Mouse (Mus musculus): ENCODE measurements around the gene Zbtb9. TPM values are rescaled to one million over a fixed set of nuclear protein-coding genes. Genes with fewer than 3 reads are reported as not detected.

Gene Zbtb9
- polyA plus RNA-seq, 1 experiment = 3.0 TPM

DNA sequence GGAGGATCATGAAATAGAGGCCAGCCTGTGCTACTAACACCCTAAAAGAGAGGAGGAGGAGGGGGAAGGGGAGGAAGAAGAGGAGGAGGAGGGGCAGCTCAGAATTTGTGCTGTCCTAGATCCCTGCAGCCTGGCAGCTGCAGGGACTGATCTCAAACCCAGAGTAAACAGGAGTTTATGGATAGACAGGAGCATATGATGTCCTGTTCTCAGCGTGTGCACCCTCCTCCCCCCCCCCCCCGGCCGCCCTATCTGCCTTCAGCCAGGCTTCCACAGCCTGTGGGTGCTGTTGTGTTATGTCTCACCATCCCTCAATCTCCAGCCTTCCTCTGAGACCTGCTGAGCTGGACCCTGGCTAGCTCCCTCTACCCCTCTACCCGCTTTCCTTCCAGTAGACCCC, 55.9 kb downstream of the Zbtb9 start, which contains the start of gene Bak1:
TSS of gene Bak1 (minus strand) at position 101 of the 400 bp plus-strand sequence.
- Histone ChIP-seq H3K4me3 (ENCODE audit: insufficient read depth, low read depth, low read length) (peak within 1 kb of the TSS; percentile 92), H3K4me1 (ENCODE audit: control insufficient read depth, insufficient read depth, insufficient read length, low read length) (no peaks in the 10 kb centered on the region), H3K27ac (replicated peaks; ENCODE audit: low read depth, low read length) (peak within 1 kb of the TSS; percentile 91)

GRCm38 (mm10) chr17:27029431-27029830, 56.5 kb downstream of the Zbtb9 start:
- Histone ChIP-seq H3K4me3 (ENCODE audit: insufficient read depth, low read depth, low read length) (no peak overlapping the region), H3K27ac (replicated peaks; ENCODE audit: low read depth, low read length) (no peak overlapping the region), H3K4me1 (ENCODE audit: control insufficient read depth, insufficient read depth, insufficient read length, low read length) (no peaks in the 10 kb centered on the region)

- Histone ChIP-seq H3K4me3 (ENCODE audit: insufficient read depth, low read depth, low read length) (no peak overlapping the region), H3K4me1 (ENCODE audit: control insufficient read depth, insufficient read depth, insufficient read length, low read length) (no peaks in the 10 kb centered on the region), H3K27ac (replicated peaks; ENCODE audit: low read depth, low read length) (no peak overlapping the region)
These were observed 57.9 kb downstream of the Zbtb9 start for GRCm38 (mm10) chr17:27030896-27031295.

DNA sequence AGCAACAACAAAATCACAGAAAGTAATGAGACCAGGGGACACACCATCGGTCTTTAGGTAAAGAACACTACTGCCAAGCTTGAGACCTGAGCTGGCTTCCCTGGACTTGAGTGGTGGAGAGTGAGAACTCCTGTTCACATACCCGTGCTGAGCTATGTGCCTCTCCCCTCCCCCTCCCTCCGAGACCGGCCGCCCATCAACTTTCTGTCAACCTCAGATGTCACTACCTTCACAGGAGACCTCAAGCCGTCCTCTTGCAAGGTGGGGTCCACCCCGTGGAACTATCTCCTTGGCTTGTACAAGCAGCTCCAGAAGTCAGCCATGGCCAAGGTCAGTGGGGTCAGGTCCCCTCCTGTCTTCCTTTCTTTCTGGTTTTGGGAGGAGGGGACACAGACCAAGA, 59.4 kb downstream of the Zbtb9 start:
- H3K4me3 ChIP-seq (ENCODE audit: insufficient read depth, low read depth, low read length) = no peak overlapping the region
- no peak overlapping the region for H3K27ac ChIP-seq (replicated peaks; ENCODE audit: low read depth, low read length)
- no peaks in the 10 kb centered on the region for H3K4me1 ChIP-seq (ENCODE audit: control insufficient read depth, insufficient read depth, insufficient read length, low read length)

DNA sequence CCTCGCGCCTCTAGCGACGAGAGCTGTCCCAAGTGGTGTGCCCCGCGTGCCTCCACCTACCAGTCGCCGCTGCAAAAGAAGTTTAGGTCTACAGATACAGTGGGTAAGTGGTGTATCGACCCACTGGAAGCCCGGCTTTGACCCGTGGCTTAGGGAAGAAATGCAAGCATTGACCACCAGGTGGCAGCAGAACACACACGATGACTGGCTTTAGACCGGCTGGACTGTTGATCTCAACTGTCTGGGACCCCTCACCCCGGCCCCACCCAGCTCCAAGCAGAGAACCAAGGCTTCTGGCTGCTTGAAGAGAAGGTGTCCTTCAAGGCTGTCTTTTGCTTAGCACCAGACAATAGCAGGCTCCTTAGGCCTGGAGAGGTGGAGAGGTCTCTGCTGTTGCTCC, 59.9 kb downstream of the Zbtb9 start:
- peak overlapping the region; percentile 19; the same call in 1 of the 2 replicates for H3K4me3 ChIP-seq (ENCODE audit: insufficient read depth, low read depth, low read length)
- H3K27ac ChIP-seq (replicated peaks; ENCODE audit: low read depth, low read length) = no peak overlapping the region

DNA sequence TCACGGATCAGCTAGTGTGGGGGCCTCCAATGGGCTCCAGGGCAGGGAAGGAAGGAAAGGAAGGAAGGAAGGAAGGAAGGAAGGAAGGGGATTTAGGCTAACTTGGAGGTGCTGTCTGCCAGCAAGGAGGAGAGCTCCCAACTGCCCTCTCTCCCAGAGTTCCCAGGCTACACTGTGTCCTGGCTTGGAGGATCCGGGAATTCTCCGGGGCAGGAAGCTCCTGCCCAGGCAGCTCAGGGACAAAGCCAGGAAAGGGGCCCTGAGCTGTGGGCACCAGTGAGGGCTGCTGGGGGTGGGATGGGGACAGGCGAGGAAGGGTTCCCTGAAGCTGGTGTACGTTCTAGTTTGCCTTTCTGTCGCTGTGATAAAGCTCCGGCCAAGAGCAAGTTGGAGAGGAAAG, 63.5 kb downstream of the Zbtb9 start:
- peak overlapping the region; percentile 19 for H3K27ac ChIP-seq (replicated peaks; ENCODE audit: low read depth, low read length)
- H3K4me1 ChIP-seq (ENCODE audit: control insufficient read depth, insufficient read depth, insufficient read length, low read length) = no peaks in the 10 kb centered on the region
- no peak overlapping the region for H3K4me3 ChIP-seq (ENCODE audit: insufficient read depth, low read depth, low read length)

More for the DNA sequence above, 59.9 kb downstream of the Zbtb9 start:
- no peaks in the 10 kb centered on the region for H3K4me1 ChIP-seq (ENCODE audit: control insufficient read depth, insufficient read depth, insufficient read length, low read length)

- no peak overlapping the region for H3K4me3 ChIP-seq (ENCODE audit: insufficient read depth, low read depth, low read length)
- no peaks in the 10 kb centered on the region for H3K4me1 ChIP-seq (ENCODE audit: control insufficient read depth, insufficient read depth, insufficient read length, low read length)
- H3K27ac ChIP-seq (replicated peaks; ENCODE audit: low read depth, low read length) = no peak overlapping the region
These were observed 65.5 kb downstream of the Zbtb9 start for GRCm38 (mm10) chr17:27038335-27039050.

GRCm38 (mm10) chr17:27039432-27040102, 66.6 kb downstream of the Zbtb9 start:
- H3K4me3 ChIP-seq (ENCODE audit: insufficient read depth, low read depth, low read length) = no peak overlapping the region
- no peak overlapping the region for H3K27ac ChIP-seq (replicated peaks; ENCODE audit: low read depth, low read length)
- H3K4me1 ChIP-seq (ENCODE audit: control insufficient read depth, insufficient read depth, insufficient read length, low read length) = no peaks in the 10 kb centered on the region

DNA sequence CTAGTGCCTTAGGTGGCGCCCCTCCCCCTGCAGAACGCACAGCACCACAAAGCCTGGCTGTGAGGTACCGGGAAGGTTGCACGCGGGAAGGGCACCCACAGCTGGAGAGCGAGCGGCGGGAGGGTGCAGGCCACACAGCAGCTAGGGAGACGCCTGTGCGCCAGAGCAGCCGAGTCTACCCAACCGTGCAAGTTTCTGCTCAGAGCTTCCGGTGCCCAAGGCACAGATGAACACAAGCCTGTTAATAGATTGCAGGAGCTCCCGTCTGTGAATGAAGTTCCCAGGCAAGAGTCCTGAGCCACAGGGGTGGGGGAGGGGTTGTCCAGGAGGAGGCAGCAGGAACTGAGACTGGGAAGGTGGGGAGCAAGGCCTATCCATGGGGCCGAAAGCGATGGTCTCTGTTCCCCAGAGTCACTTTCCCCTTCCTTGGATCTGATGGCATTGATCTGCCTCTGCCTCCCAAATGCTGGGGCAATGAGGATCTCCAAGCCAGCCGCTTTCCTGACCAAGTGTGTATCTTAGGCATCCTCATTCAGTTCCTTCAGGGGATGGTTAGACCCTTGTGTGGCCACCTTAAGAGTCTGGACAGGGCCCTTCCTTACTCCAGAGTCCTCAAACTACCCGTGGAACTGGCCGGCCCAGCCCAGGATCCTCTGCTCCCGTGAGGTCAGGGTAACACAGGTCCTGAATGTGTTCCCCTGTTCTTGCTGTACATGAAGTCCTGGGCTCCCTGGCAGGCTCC, 67.5 kb downstream of the Zbtb9 start:
- Histone ChIP-seq H3K4me1 (ENCODE audit: control insufficient read depth, insufficient read depth, insufficient read length, low read length) (no peaks in the 10 kb centered on the region), H3K27ac (replicated peaks; ENCODE audit: low read depth, low read length) (no peak overlapping the region)

DNA sequence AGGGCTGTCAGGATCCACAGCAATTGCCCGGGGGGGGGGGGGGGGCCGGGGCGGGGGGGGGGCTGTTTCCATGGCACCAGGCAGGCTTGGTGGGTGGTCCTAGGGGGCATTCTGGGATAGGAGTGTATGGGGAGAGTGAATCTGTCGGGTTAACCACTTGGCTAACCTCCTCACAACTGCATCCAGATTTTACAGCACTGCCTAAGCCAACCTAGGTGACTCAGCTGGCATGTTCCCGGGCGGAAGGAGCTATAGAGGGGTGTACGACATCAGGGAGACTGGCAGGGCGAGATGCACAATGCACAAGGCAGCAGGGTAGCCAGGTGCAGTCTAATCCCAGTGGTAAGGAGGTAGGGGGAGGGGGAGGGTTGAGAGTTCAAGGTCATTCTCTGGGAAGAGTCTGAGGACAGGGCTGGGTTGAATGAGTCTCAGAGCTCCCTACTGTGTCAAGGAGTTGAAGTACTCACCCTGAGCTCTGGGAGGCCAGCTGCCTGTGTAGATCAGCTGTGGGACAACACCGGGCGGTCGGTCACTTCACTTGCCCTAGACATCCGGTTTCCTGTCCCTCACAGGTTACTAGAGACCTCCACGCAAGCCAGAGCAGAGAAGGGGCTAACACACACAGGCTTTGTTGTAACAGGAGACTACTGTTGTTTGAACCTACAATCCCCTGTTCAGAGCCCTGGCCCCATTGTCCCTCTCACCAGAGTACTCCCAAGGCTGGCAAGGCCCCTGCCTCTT, 68.2 kb downstream of the Zbtb9 start:
- H3K27ac ChIP-seq (replicated peaks; ENCODE audit: low read depth, low read length) = no peak overlapping the region
- no peaks in the 10 kb centered on the region for H3K4me1 ChIP-seq (ENCODE audit: control insufficient read depth, insufficient read depth, insufficient read length, low read length)
- no peak overlapping the region for H3K4me3 ChIP-seq (ENCODE audit: insufficient read depth, low read depth, low read length)

More for the DNA sequence above, 67.5 kb downstream of the Zbtb9 start:
- no peak overlapping the region for H3K4me3 ChIP-seq (ENCODE audit: insufficient read depth, low read depth, low read length)

DNA sequence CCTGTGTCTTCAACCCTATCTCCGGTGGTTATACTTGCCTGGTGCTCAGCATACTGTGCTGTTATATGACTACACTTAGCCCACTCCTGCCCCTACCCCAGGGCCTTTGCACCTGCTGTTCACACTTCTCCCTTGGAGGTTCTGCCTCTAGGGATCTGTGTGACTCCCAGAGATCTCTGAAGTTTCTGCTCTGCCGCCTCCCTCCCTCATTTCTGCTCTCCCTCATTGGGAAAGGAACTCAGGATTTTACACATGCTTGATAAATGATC, 68.8 kb downstream of the Zbtb9 start:
- Histone ChIP-seq H3K27ac (replicated peaks; ENCODE audit: low read depth, low read length) (no peak overlapping the region), H3K4me1 (ENCODE audit: control insufficient read depth, insufficient read depth, insufficient read length, low read length) (no peaks in the 10 kb centered on the region), H3K4me3 (ENCODE audit: insufficient read depth, low read depth, low read length) (no peak overlapping the region)

DNA sequence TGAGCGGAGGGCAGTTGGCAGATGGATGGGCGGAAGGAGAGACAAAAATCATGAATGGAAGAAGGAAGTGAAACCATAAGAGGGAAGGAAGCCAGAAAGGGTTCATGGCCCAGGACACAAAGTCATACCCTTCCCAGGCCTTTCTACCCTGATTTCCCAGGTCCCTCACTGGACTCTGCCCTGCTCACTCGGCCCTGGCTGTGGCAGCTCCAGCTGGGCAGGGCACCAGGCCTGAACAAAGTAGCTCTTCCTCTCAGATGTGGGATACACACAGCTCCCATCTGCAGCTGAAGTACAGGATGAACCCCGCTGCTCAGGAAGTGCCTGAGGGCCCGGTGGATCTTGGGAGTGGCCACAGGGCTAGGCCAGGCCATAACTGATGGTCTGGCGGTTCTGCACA, 69.9 kb downstream of the Zbtb9 start:
- H3K4me1 ChIP-seq (ENCODE audit: control insufficient read depth, insufficient read depth, insufficient read length, low read length) = no peaks in the 10 kb centered on the region
- no peak overlapping the region for H3K27ac ChIP-seq (replicated peaks; ENCODE audit: low read depth, low read length)
- H3K4me3 ChIP-seq (ENCODE audit: insufficient read depth, low read depth, low read length) = no peak overlapping the region

GRCm38 (mm10) chr17:27045164-27045563, 72.2 kb downstream of the Zbtb9 start:
- Histone ChIP-seq H3K27ac (replicated peaks; ENCODE audit: low read depth, low read length) (no peak overlapping the region), H3K4me3 (ENCODE audit: insufficient read depth, low read depth, low read length) (no peak overlapping the region), H3K4me1 (ENCODE audit: control insufficient read depth, insufficient read depth, insufficient read length, low read length) (no peaks in the 10 kb centered on the region)

GRCm38 (mm10) chr17:27047762-27048444, 74.9 kb downstream of the Zbtb9 start:
- H3K4me3 ChIP-seq (ENCODE audit: insufficient read depth, low read depth, low read length) = no peak overlapping the region
- no peak overlapping the region for H3K27ac ChIP-seq (replicated peaks; ENCODE audit: low read depth, low read length)
- no peaks in the 10 kb centered on the region for H3K4me1 ChIP-seq (ENCODE audit: control insufficient read depth, insufficient read depth, insufficient read length, low read length)
